Mouse (Mus musculus) mammary gland, adult 2 months (tissue): ENCODE results near the gene Prelid1. TPM values are rescaled to one million over a fixed set of nuclear protein-coding genes. Genes with fewer than 3 reads are reported as not detected.

Source experiments
- polyA plus RNA-seq: library from polyadenylated mRNA; depleted of rRNA; stranded (reverse); fragments of >200 nt; gene quantifications from 2 replicates; pipeline ENCODE4 v1.2.3, GENCODE M21; 2012; ENCODE audit warnings: low replicate concordance; rRNA removed

Gene Prelid1
- 248 and 369 TPM in 2 replicates for polyA plus RNA-seq

GRCm38 (mm10) chr13:55319931-55320533 is at the start of gene Prelid1:
Prelid1 (plus strand) TSS chr13:55320500.

DNA sequence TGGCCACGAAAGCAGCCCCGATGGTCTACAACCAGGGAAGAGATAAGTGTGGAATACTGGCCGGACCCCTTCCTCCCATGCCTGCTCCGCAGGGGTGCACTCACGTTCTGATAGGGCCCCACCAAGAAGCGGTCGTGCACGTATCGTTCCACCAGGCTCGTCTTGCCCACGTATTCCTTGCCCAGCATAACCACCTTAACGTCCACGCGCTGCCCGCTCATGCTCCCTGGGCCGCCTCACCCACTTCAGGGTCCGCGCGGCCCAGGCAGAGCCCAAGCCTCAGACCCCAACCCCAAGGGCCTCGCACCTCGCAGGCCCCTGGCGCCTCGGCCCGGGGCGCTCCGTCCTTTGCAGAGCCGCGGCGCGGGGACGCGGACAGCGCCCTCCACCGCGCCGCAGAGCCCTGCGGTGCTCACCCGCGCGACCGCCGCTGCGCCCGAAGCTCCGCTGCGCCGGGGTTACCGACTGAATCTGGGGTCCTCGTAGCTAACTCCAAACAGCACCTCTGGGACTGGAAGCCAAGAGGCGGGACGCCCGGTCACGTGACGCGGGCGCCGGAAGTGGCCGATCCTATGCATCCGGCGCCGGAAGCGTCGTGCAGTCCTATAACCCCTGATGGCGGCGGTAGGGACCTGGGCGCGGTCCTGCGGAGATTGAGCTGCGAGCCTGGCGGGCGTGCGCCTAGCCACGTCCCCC is 1.3 kb downstream of the Prelid1 start, which contains the start of gene Rab24:
Gene Rab24, minus strand, starts transcription at position 513 of the 696 bp plus-strand sequence.

GRCm38 (mm10) chr13:55329683-55330566 is 9.6 kb downstream of the Prelid1 start, which contains the start of gene Mxd3:
Mxd3 (minus strand) TSS chr13:55329823.

DNA sequence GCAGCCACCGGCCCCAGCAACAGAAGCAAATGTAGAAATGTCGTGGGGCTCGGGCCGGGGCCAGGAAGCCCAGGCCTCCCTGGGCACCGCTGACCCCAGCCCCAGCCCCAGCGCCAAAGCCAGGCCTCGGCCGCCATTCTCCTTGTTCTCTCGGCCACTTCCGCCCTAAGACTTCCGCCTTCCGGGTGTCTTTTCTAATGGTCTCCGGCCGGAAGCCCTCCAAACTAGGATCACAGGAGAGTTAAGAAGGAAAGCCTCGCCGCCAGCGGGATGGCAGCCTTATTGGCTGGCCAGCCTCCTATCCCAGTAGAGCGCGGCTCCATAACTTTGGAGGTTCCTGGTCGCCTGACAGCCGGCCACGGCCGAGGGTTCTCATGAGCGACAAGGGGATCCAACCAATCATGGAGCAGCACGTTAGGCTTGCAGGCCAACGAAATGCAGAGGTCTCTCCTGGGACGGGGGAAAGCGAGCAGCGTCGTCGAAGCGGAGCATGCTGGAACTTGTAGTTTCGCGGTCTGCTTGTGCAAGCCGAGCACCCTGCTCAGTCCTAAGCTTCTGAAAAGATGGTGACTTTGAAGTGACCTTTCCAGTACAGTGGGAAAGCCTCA is 42.3 kb downstream of the Prelid1 start, which contains the start of gene Lman2:
Gene Lman2, minus strand, starts transcription at position 331 of the 608 bp plus-strand sequence.

GRCm38 (mm10) chr13:55369531-55370114 is 49.3 kb downstream of the Prelid1 start, which contains the start of gene Rgs14:
Rgs14 (plus strand) TSS chr13:55369732.

Other genes starting within 250 kb of the Prelid1 start
- gene Uimc1, start 220.2 kb upstream of the Prelid1 start, polyA plus RNA-seq, result 2.8 and 7.7 TPM in 2 replicates
- gene Zfp346, start 215.2 kb upstream of the Prelid1 start, polyA plus RNA-seq, result 12.7 and 16.3 TPM in 2 replicates
- not detected in 2 replicates for gene Gm17617, start 187.0 kb upstream of the Prelid1 start, polyA plus RNA-seq
- 0.84 and 2.9 TPM in 2 replicates for gene Fgfr4, start 167.9 kb upstream of the Prelid1 start, polyA plus RNA-seq
- gene Nsd1, start 110.7 kb upstream of the Prelid1 start, polyA plus RNA-seq, result 19.0 and 27.2 TPM in 2 replicates
- 65.1 and 67.8 TPM in 2 replicates for gene Rab24, start 1.4 kb downstream of the Prelid1 start, polyA plus RNA-seq
- gene Mxd3, start 9.3 kb downstream of the Prelid1 start, polyA plus RNA-seq, result 2.5 and 5.3 TPM in 2 replicates
- 114 and 147 TPM in 2 replicates for gene Lman2, start 42.3 kb downstream of the Prelid1 start, polyA plus RNA-seq
- gene Rgs14, start 49.2 kb downstream of the Prelid1 start, polyA plus RNA-seq, result 17.6 and 42.7 TPM in 2 replicates
- gene Slc34a1, start 77.7 kb downstream of the Prelid1 start, polyA plus RNA-seq, result 0.47 and 0.53 TPM in 2 replicates
- not detected in 2 replicates for gene Pfn3, start 94.7 kb downstream of the Prelid1 start, polyA plus RNA-seq
- 0.16 and 3.2 TPM in 2 replicates for gene F12, start 106.3 kb downstream of the Prelid1 start, polyA plus RNA-seq
- 93.6 and 123 TPM in 2 replicates for gene Grk6, start 124.6 kb downstream of the Prelid1 start, polyA plus RNA-seq
- 5.0 and 42.2 TPM in 2 replicates for gene Prr7, start 143.8 kb downstream of the Prelid1 start, polyA plus RNA-seq
- 54.6 and 75.0 TPM in 2 replicates for gene Dbn1, start 167.6 kb downstream of the Prelid1 start, polyA plus RNA-seq
- gene Pdlim7, start 193.2 kb downstream of the Prelid1 start, polyA plus RNA-seq, result 89.3 and 232 TPM in 2 replicates
- 39.2 and 137 TPM in 2 replicates for gene Dok3, start 208.8 kb downstream of the Prelid1 start, polyA plus RNA-seq
- 50.1 and 68.2 TPM in 2 replicates for gene Ddx41, start 216.2 kb downstream of the Prelid1 start, polyA plus RNA-seq